ENCODE assay signal across 13 mouse cellular contexts in the genomic region with DNA sequence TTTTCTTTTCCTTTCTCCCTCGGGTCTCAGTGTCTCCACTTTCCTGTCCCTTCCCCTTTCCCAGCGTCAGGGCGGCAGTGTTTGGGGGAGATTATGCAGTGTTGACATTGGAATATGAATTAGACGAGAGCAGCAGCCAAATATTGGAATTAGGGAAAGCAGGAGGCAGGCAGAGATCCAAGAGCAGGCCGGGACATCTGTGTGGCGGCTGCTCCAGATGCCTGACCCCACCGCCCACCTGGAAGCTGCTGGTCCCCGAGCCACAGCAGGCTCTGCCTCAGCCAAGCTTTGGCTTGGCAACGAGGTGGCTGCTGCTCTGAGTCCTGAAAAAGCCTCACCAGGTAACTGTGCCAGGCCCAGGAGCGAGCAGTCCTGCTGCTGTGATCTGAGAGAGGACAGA. TPM values are rescaled to one million over a fixed set of nuclear protein-coding genes. Genes with fewer than 3 reads are reported as not detected.
DNase-seq lines count a peak whose midpoint lies in the region; ATAC-seq and TF ChIP-seq lines count a peak whose summit lies in the region.
"Had no signal": no experiment of that assay in that cellular context is flagged by ENCODE, and none has a peak within 500 bp of the region (broad histone marks: within the 10 kb centered on the region; RNA-seq: fewer than 3 reads in every experiment).

No protein-coding gene starts in this region.

- H3K4me1 ChIP-seq in forebrain, embryonic 10.5 days = peaks cover 46% of the 10 kb centered on the region
- peaks cover 6% of the 10 kb centered on the region; the same call in 1 of the 2 replicates for H3K4me1 ChIP-seq in forebrain, embryonic 11.5 days (replicated peaks; ENCODE audit: control insufficient read depth, insufficient read depth, low read length)
- H3K4me1 ChIP-seq in limb, embryonic 10.5 days = peaks cover 27% of the 10 kb centered on the region

- intact Hi-C loops in left cerebral cortex, postnatal 4 days (cut with DNase I) = no loop called here
- intact Hi-C loops in left cerebral cortex, adult 2 months (cut with DNase I) = loop anchor here (10.0 kb wide), 1 partner anchor 178 kb away; no protein-coding TSS in a partner anchor

- WGBS in forebrain, embryonic 10.5 days = 64% methylated on average over 10 of the region's 10 CpGs
- 43% methylated on average over 10 of the region's 10 CpGs for WGBS in forebrain, embryonic 11.5 days
- 38% methylated on average over 10 of the region's 10 CpGs for WGBS in limb, embryonic 10.5 days

- H3K27ac ChIP-seq in forebrain, embryonic 10.5 days = 0 out of 2 replicates have a peak overlapping the region, but pooled peaks have one; percentile 11
- no peak overlapping the region for H3K27ac ChIP-seq in forebrain, embryonic 11.5 days (ENCODE audit: low read depth, low read length)
- no peak overlapping the region for H3K27ac ChIP-seq in left cerebral cortex, adult 2 months
- no peak overlapping the region for H3K27ac ChIP-seq in limb, embryonic 10.5 days
- H3K27ac ChIP-seq: heart, embryonic 13.5 days had no signal

- no peak overlapping the region for H3K4me2 ChIP-seq in forebrain, embryonic 11.5 days (ENCODE audit: low read depth, low read length, severe bottlenecking)
- H3K4me2 ChIP-seq: heart, embryonic 13.5 days had no signal

- peaks cover 45% of the 10 kb centered on the region for H3K27me3 ChIP-seq in forebrain, embryonic 10.5 days (ENCODE audit: poor library complexity, severe bottlenecking)
- no peaks in the 10 kb centered on the region for H3K27me3 ChIP-seq in forebrain, embryonic 11.5 days (ENCODE audit: control insufficient read depth, insufficient read depth, low read length)
- peaks cover 26% of the 10 kb centered on the region; the same call in 1 of the 2 replicates for H3K27me3 ChIP-seq in limb, embryonic 10.5 days (ENCODE audit: low read depth, poor library complexity, severe bottlenecking)

- TF ChIP-seq CTCF in left cerebral cortex, adult 2 months (IDR thresholded peaks at IDR 0.05) = no peak

- H3K9ac ChIP-seq in forebrain, embryonic 11.5 days (ENCODE audit: low read length) = no peak overlapping the region
- H3K9ac ChIP-seq: heart, embryonic 13.5 days had no signal

- ATAC-seq in forebrain, embryonic 11.5 days (replicated peaks; ENCODE audit: low FRiP score) = no peak

- no peak for DNase-seq in forebrain, embryonic 10.5 days (ENCODE audit: extremely low spot score, low spot score)
- DNase-seq in forebrain, embryonic 11.5 days (ENCODE audit: low spot score) = no peak
- peak; percentile 46 for DNase-seq in left cerebral cortex, postnatal 4 days
- DNase-seq in left cerebral cortex, adult 2 months (ENCODE audit: extremely low spot score in 1 of 2, low spot score in 2 of 2) = no peak
- peak; percentile 45 for DNase-seq in limb, embryonic 10.5 days (ENCODE audit: low spot score)
- no peak for DNase-seq in adrenal gland, postnatal 36 days
- no peak for DNase-seq in left cerebral cortex, adult 18-20 months (ENCODE audit: low spot score in 2 of 2)
- DNase-seq in adrenal gland, adult 2 months = no peak
- DNase-seq: adrenal gland, postnatal 10 days; cerebellum, postnatal 36 days; kidney, postnatal 14 days; thymus, postnatal 14 days had no signal

- H3K4me3 ChIP-seq in forebrain, embryonic 10.5 days = no peak overlapping the region
- H3K4me3 ChIP-seq in forebrain, embryonic 11.5 days (ENCODE audit: low read depth, low read length) = no peak overlapping the region
- no peak overlapping the region for H3K4me3 ChIP-seq in left cerebral cortex, adult 2 months
- no peak overlapping the region for H3K4me3 ChIP-seq in limb, embryonic 10.5 days
- H3K4me3 ChIP-seq: heart, embryonic 13.5 days had no signal

- no peaks in the 10 kb centered on the region for H3K36me3 ChIP-seq in forebrain, embryonic 10.5 days (replicated peaks)
- no peaks in the 10 kb centered on the region for H3K36me3 ChIP-seq in forebrain, embryonic 11.5 days (ENCODE audit: control insufficient read depth, insufficient read depth, low read length)
- no peaks in the 10 kb centered on the region for H3K36me3 ChIP-seq in limb, embryonic 10.5 days
- H3K36me3 ChIP-seq: heart, embryonic 13.5 days had no signal

- H3K9me3 ChIP-seq in forebrain, embryonic 10.5 days = no peaks in the 10 kb centered on the region
- H3K9me3 ChIP-seq in forebrain, embryonic 11.5 days (ENCODE audit: control insufficient read depth, low read length) = no peaks in the 10 kb centered on the region
- no peaks in the 10 kb centered on the region for H3K9me3 ChIP-seq in limb, embryonic 10.5 days (replicated peaks)
- H3K9me3 ChIP-seq: heart, embryonic 13.5 days had no signal

RNA-seq across cellular contexts. Expression of gene Slc35c1, which starts 36.3 kb away (rescaled TPM):
- 14.2 and 14.4 TPM in 2 replicates for polyA plus RNA-seq in forebrain, embryonic 10.5 days (2016; fragmentation: Nextera tagmentation; extraction: Ambion mirVana)
- polyA plus RNA-seq in forebrain, embryonic 11.5 days (2014; fragmentation: Nextera tagmentation; extraction: Ambion mirVana) = 11.6 and 12.8 TPM in 2 replicates
- total RNA-seq in left cerebral cortex, postnatal 4 days (2021) = 10 to 100 TPM; 18.0 to 18.1 TPM
- 10 to 100 TPM; 16.1 to 16.9 TPM for total RNA-seq in left cerebral cortex, adult 2 months (2021)
- 11.1 and 11.2 TPM in 2 replicates for polyA plus RNA-seq in limb, embryonic 10.5 days (2016; fragmentation: Nextera tagmentation; extraction: Ambion mirVana)
- total RNA-seq in adrenal gland, postnatal 36 days (2021) = 10 to 100 TPM; 14.8 to 24.3 TPM
- total RNA-seq in left cerebral cortex, adult 18-20 months (2021) = 10 to 100 TPM; 15.9 to 18.0 TPM
- total RNA-seq in adrenal gland, adult 2 months (2021) = 10 to 100 TPM; 14.3 to 23.2 TPM
- 50.9 and 98.4 TPM in 2 replicates for polyA plus RNA-seq in adrenal gland, adult 2 months (2012; rRNA removed)

Comparison
In these comparisons a context has a peak if more than half of its experiments do, and no peak if none do; other contexts are left out.
1. DNase-seq: peak in left cerebral cortex, postnatal 4 days (single experiment) and limb, embryonic 10.5 days (single experiment); none in forebrain, embryonic 10.5 days (single experiment), forebrain, embryonic 11.5 days (single experiment), left cerebral cortex, adult 2 months (0 of 2), adrenal gland, postnatal 36 days (0 of 2), left cerebral cortex, adult 18-20 months (0 of 2) and adrenal gland, adult 2 months (single experiment).